Mouse (Mus musculus) granulocyte monocyte progenitor cell, adult 5-6 weeks (primary cell): Measurements from ENCODE around the gene Fdps. TPM values are rescaled to one million over a fixed set of nuclear protein-coding genes. Genes with fewer than 3 reads are reported as not detected.

Experiments used
- ATAC-seq: replicated peaks from 2 replicates; pipeline ENCODE4 v1.8.0; 2016; ENCODE audit warnings: mild to moderate bottlenecking, moderate TSS enrichment, inconsistent platforms; ENCODE audit not compliant: poor library complexity, severe bottlenecking
- total RNA-seq, 2 experiments: library from RNA; stranded (forward) in 1 of 2; stranded (reverse) in 1 of 2; fragments of 200-712, 200-1000 nt in 1 of 2; fragments of >200 nt in 1 of 2; fragmentation: Nextera tagmentation in 1 of 2; gene quantifications; 2 replicates each; pipeline ENCODE4 v1.2.3; 2014 to 2017

Gene Fdps
- total RNA-seq, 2 experiments from 2014 or later: 161 to 198 TPM

- ATAC-seq: no peak
Observed at GRCm38 (mm10) chr3:89058361-89058760, 43.4 kb downstream of the Fdps start.

Other genes starting within 250 kb of the Fdps start
- gene Msto1, start 188.0 kb downstream of the Fdps start, total RNA-seq (2014; fragmentation: Nextera tagmentation): 19.9 and 25.5 TPM in 2 replicates
- gene Msto1, start 188.0 kb downstream of the Fdps start, total RNA-seq (2017): 27.6 and 29.4 TPM in 2 replicates
- gene Ash1l, start 151.3 kb downstream of the Fdps start, total RNA-seq (2014; fragmentation: Nextera tagmentation): 37.7 and 41.5 TPM in 2 replicates
- 17.0 and 23.5 TPM in 2 replicates for gene Ash1l, start 151.3 kb downstream of the Fdps start, total RNA-seq (2017)
- 86.8 and 108 TPM in 2 replicates for gene Dap3, start 150.8 kb downstream of the Fdps start, total RNA-seq (2014; fragmentation: Nextera tagmentation)
- 83.9 and 89.5 TPM in 2 replicates for gene Dap3, start 150.8 kb downstream of the Fdps start, total RNA-seq (2017)
- 34.0 and 34.2 TPM in 2 replicates for gene Rusc1, start 8.6 kb downstream of the Fdps start, total RNA-seq (2014; fragmentation: Nextera tagmentation)
- 11.4 and 19.3 TPM in 2 replicates for gene Rusc1, start 8.6 kb downstream of the Fdps start, total RNA-seq (2017)
- gene Gm43738, start 860 bp downstream of the Fdps start, total RNA-seq (2014; fragmentation: Nextera tagmentation): not detected in 2 replicates
- not detected in 2 replicates for gene Gm43738, start 860 bp downstream of the Fdps start, total RNA-seq (2017)
- gene Pklr, start 34.2 kb upstream of the Fdps start, total RNA-seq (2014; fragmentation: Nextera tagmentation): 0.32 TPM in 1 of 2 replicates, not detected in the other
- gene Pklr, start 34.2 kb upstream of the Fdps start, total RNA-seq (2017): 0.26 and 0.43 TPM in 2 replicates
- gene Hcn3, start 58.2 kb upstream of the Fdps start, total RNA-seq (2014; fragmentation: Nextera tagmentation): 0.77 TPM in 1 of 2 replicates, not detected in the other
- gene Hcn3, start 58.2 kb upstream of the Fdps start, total RNA-seq (2017): 0.56 and 0.82 TPM in 2 replicates
- 74.6 and 80.2 TPM in 2 replicates for gene Clk2, start 62.8 kb upstream of the Fdps start, total RNA-seq (2014; fragmentation: Nextera tagmentation)
- gene Clk2, start 62.8 kb upstream of the Fdps start, total RNA-seq (2017): 51.8 and 67.1 TPM in 2 replicates
- gene Scamp3, start 75.5 kb upstream of the Fdps start, total RNA-seq (2014; fragmentation: Nextera tagmentation): 59.6 and 99.0 TPM in 2 replicates
- gene Scamp3, start 75.5 kb upstream of the Fdps start, total RNA-seq (2017): 32.9 and 37.2 TPM in 2 replicates
- 23.9 and 27.2 TPM in 2 replicates for gene Fam189b, start 81.2 kb upstream of the Fdps start, total RNA-seq (2014; fragmentation: Nextera tagmentation)
- 2.5 and 2.9 TPM in 2 replicates for gene Fam189b, start 81.2 kb upstream of the Fdps start, total RNA-seq (2017)
- 39.7 and 74.2 TPM in 2 replicates for gene Gba, start 101.0 kb upstream of the Fdps start, total RNA-seq (2014; fragmentation: Nextera tagmentation)
- gene Gba, start 101.0 kb upstream of the Fdps start, total RNA-seq (2017): 49.3 and 50.5 TPM in 2 replicates
- gene Thbs3, start 113.2 kb upstream of the Fdps start, total RNA-seq (2014; fragmentation: Nextera tagmentation): not detected in 2 replicates
- gene Thbs3, start 113.2 kb upstream of the Fdps start, total RNA-seq (2017): 0.13 TPM in 1 of 2 replicates, not detected in the other
- gene Mtx1, start 125.1 kb upstream of the Fdps start, total RNA-seq (2014; fragmentation: Nextera tagmentation): 78.6 and 102 TPM in 2 replicates
- 76.4 and 114 TPM in 2 replicates for gene Mtx1, start 125.1 kb upstream of the Fdps start, total RNA-seq (2017)
- gene Muc1, start 127.1 kb upstream of the Fdps start, total RNA-seq (2014; fragmentation: Nextera tagmentation): not detected in 2 replicates
- 0.04 TPM in 1 of 2 replicates, not detected in the other for gene Muc1, start 127.1 kb upstream of the Fdps start, total RNA-seq (2017)
- 312 and 315 TPM in 2 replicates for gene Krtcap2, start 144.0 kb upstream of the Fdps start, total RNA-seq (2014; fragmentation: Nextera tagmentation)
- gene Krtcap2, start 144.0 kb upstream of the Fdps start, total RNA-seq (2017): 376 and 384 TPM in 2 replicates
- 3.7 and 6.0 TPM in 2 replicates for gene Trim46, start 144.3 kb upstream of the Fdps start, total RNA-seq (2014; fragmentation: Nextera tagmentation)
- gene Trim46, start 144.3 kb upstream of the Fdps start, total RNA-seq (2017): 0.52 and 2.8 TPM in 2 replicates
- gene Dpm3, start 157.4 kb upstream of the Fdps start, total RNA-seq (2014; fragmentation: Nextera tagmentation): 31.2 and 122 TPM in 2 replicates
- 86.0 and 91.7 TPM in 2 replicates for gene Dpm3, start 157.4 kb upstream of the Fdps start, total RNA-seq (2017)
- gene Slc50a1, start 168.6 kb upstream of the Fdps start, total RNA-seq (2014; fragmentation: Nextera tagmentation): 55.0 and 80.7 TPM in 2 replicates
- gene Slc50a1, start 168.6 kb upstream of the Fdps start, total RNA-seq (2017): 62.0 and 65.0 TPM in 2 replicates
- not detected in 2 replicates for gene Efna1, start 179.2 kb upstream of the Fdps start, total RNA-seq (2014; fragmentation: Nextera tagmentation)
- not detected in 2 replicates for gene Efna1, start 179.2 kb upstream of the Fdps start, total RNA-seq (2017)
- gene Efna3, start 221.0 kb upstream of the Fdps start, total RNA-seq (2014; fragmentation: Nextera tagmentation): not detected in 2 replicates
- gene Efna3, start 221.0 kb upstream of the Fdps start, total RNA-seq (2017): not detected in 2 replicates
- gene Efna4, start 236.1 kb upstream of the Fdps start, total RNA-seq (2014; fragmentation: Nextera tagmentation): 0.66 and 2.1 TPM in 2 replicates
- not detected in 2 replicates for gene Efna4, start 236.1 kb upstream of the Fdps start, total RNA-seq (2017)
- gene Adam15, start 248.0 kb upstream of the Fdps start, total RNA-seq (2014; fragmentation: Nextera tagmentation): 42.7 and 80.7 TPM in 2 replicates
- gene Adam15, start 248.0 kb upstream of the Fdps start, total RNA-seq (2017): 34.8 and 44.8 TPM in 2 replicates